Mouse (Mus musculus) adrenal gland, postnatal 36 days (tissue): ENCODE results near the gene Brsk1. TPM values are rescaled to one million over a fixed set of nuclear protein-coding genes. Genes with fewer than 3 reads are reported as not detected.

ENCODE experiments used
- total RNA-seq, 2 experiments: library from RNA; stranded (reverse); gene quantifications; 2 replicates each; pipeline ENCODE4 v1.2.3; 2021

Gene Brsk1
- total RNA-seq, 2 experiments from 2014 or later, result 6.6 to 8.0 TPM

Other genes starting within 250 kb of the Brsk1 start
- gene Rdh13, start 245.0 kb upstream of the Brsk1 start, total RNA-seq, result 10 to 100 TPM; 18.3 to 24.1 TPM
- gene Eps8l1, start 229.9 kb upstream of the Brsk1 start, total RNA-seq, result 1 to 10 TPM; 2.6 to 9.6 TPM
- 100 to 1,000 TPM in 1 of 2 experiments, 10 to 100 TPM in 1; 74.6 to 112 TPM for gene Ppp1r12c, start 188.9 kb upstream of the Brsk1 start, total RNA-seq
- 1 to 10 TPM; 1.0 to 1.8 TPM for gene Tnnt1, start 174.2 kb upstream of the Brsk1 start, total RNA-seq
- under 1 TPM; 0.56 to 0.76 TPM for gene Tnni3, start 166.4 kb upstream of the Brsk1 start, total RNA-seq
- gene Dnaaf3, start 158.2 kb upstream of the Brsk1 start, total RNA-seq, result 1 to 10 TPM in 1 of 2 experiments, under 1 TPM in 1; 0.70 to 1.2 TPM
- 1 to 10 TPM; 6.4 to 9.5 TPM for gene Syt5, start 143.1 kb upstream of the Brsk1 start, total RNA-seq
- not detected for gene Ptprh, start 86.6 kb upstream of the Brsk1 start, total RNA-seq
- 1 to 10 TPM; 5.9 to 8.2 TPM for gene Tmem86b, start 59.2 kb upstream of the Brsk1 start, total RNA-seq
- gene Ppp6r1, start 31.6 kb upstream of the Brsk1 start, total RNA-seq, result 10 to 100 TPM; 82.6 to 89.5 TPM
- gene Hspbp1, start 5.5 kb upstream of the Brsk1 start, total RNA-seq, result 10 to 100 TPM; 47.8 to 50.7 TPM
- gene Tmem150b, start 34.6 kb downstream of the Brsk1 start, total RNA-seq, result under 1 TPM; 0.16 to 0.43 TPM
- 10 to 100 TPM; 30.5 to 34.6 TPM for gene Kmt5c, start 49.5 kb downstream of the Brsk1 start, total RNA-seq
- 1 to 10 TPM; 7.5 to 7.8 TPM for gene Cox6b2, start 62.5 kb downstream of the Brsk1 start, total RNA-seq
- not detected for gene Fam71e2, start 80.7 kb downstream of the Brsk1 start, total RNA-seq
- gene Il11, start 92.3 kb downstream of the Brsk1 start, total RNA-seq, result under 1 TPM; 0.13 to 0.56 TPM
- gene Tmem190, start 92.3 kb downstream of the Brsk1 start, total RNA-seq, result not detected
- gene Tmem238, start 99.1 kb downstream of the Brsk1 start, total RNA-seq, result 10 to 100 TPM in 1 of 2 experiments, 1 to 10 TPM in 1; 8.2 to 15.0 TPM
- 1,000 to 10,000 TPM in 1 of 2 experiments, 100 to 1,000 TPM in 1; 989 to 1,001 TPM for gene Rpl28, start 102.3 kb downstream of the Brsk1 start, total RNA-seq
- 100 to 1,000 TPM; 123 to 125 TPM for gene Ube2s, start 122.0 kb downstream of the Brsk1 start, total RNA-seq
- gene Shisa7, start 154.1 kb downstream of the Brsk1 start, total RNA-seq, result under 1 TPM; 0.86 to 0.93 TPM
- 10 to 100 TPM in 1 of 2 experiments, 1 to 10 TPM in 1; 9.2 to 23.4 TPM for gene Isoc2b, start 179.7 kb downstream of the Brsk1 start, total RNA-seq
- 10 to 100 TPM; 23.5 to 47.3 TPM for gene Isoc2a, start 186.5 kb downstream of the Brsk1 start, total RNA-seq
- not detected for gene Gm36210, start 215.9 kb downstream of the Brsk1 start, total RNA-seq
- gene Zfp628, start 224.6 kb downstream of the Brsk1 start, total RNA-seq, result 10 to 100 TPM; 13.7 to 15.5 TPM
- 10 to 100 TPM in 1 of 2 experiments, 1 to 10 TPM in 1; 7.1 to 11.5 TPM for gene Nat14, start 231.4 kb downstream of the Brsk1 start, total RNA-seq
- gene Ssc5d, start 235.2 kb downstream of the Brsk1 start, total RNA-seq, result 1 to 10 TPM; 1.7 to 2.7 TPM